Mouse (Mus musculus): ENCODE results near the gene Bace1. TPM values are rescaled to one million over a fixed set of nuclear protein-coding genes. Genes with fewer than 3 reads are reported as not detected.

Bace1 gene
- total RNA-seq, 2 experiments from 2014 or later = 94.6 to 96.2 TPM

GRCm38 (mm10) chr9:45869181-45869580, 30.8 kb downstream of the Bace1 start:
- intact Hi-C loops (cut with DNase I) = no loop called here
- no peak for DNase-seq (ENCODE audit: low spot score in 2 of 2)

- no peak for DNase-seq (ENCODE audit: low spot score in 2 of 2)
- intact Hi-C loops (cut with DNase I) = no loop called here
These were observed 31.9 kb downstream of the Bace1 start for GRCm38 (mm10) chr9:45870265-45870664.

GRCm38 (mm10) chr9:45877928-45878327, 39.5 kb downstream of the Bace1 start:
- no peak for DNase-seq (ENCODE audit: low spot score in 2 of 2)
- intact Hi-C loops (cut with DNase I) = no loop called here

GRCm38 (mm10) chr9:45893681-45894080, 55.3 kb downstream of the Bace1 start:
- intact Hi-C loops (cut with DNase I) = no loop called here
- no peak for DNase-seq (ENCODE audit: low spot score in 2 of 2)

- intact Hi-C loops (cut with DNase I) = loop anchor here (5.0 to 10.0 kb wide), 2 partner anchors 68 to 490 kb away; partner anchors contain the start of gene Bace1
- no peak for DNase-seq (ENCODE audit: low spot score in 2 of 2)
These were observed 66.8 kb downstream of the Bace1 start for GRCm38 (mm10) chr9:45905196-45905595.

- intact Hi-C loops (cut with DNase I) = loop anchor here (2.0 to 10.0 kb wide), 3 partner anchors 49 to 491 kb away; partner anchors contain the start of genes Bace1 and Sidt2
- peak in 1 of 2 experiments; percentile 16 for DNase-seq (ENCODE audit: low spot score in 2 of 2)
These were observed 67.4 kb downstream of the Bace1 start for GRCm38 (mm10) chr9:45905811-45906237.

- peak; percentile 90 to 92 for DNase-seq (ENCODE audit: low spot score in 2 of 2)
- intact Hi-C loops (cut with DNase I) = loop anchor here (2.0 to 10.0 kb wide), 3 partner anchors 48 to 492 kb away; partner anchors contain the start of genes Bace1 and Sidt2
These were observed 68.1 kb downstream of the Bace1 start, which contains the start of the genes Pcsk7 and Rnf214 for GRCm38 (mm10) chr9:45906355-45907077. Pcsk7 (plus strand) TSS chr9:45906497. Rnf214 (minus strand) TSS chr9:45906911.

- no peak for DNase-seq (ENCODE audit: low spot score in 2 of 2)
- intact Hi-C loops (cut with DNase I) = loop anchor here (2.0 to 10.0 kb wide), 3 partner anchors 48 to 492 kb away; partner anchors contain the start of genes Bace1 and Sidt2
These were observed 68.7 kb downstream of the Bace1 start for GRCm38 (mm10) chr9:45907078-45907428.

- no peak for DNase-seq (ENCODE audit: low spot score in 2 of 2)
- intact Hi-C loops (cut with DNase I) = no loop called here
These were observed 72.6 kb downstream of the Bace1 start for GRCm38 (mm10) chr9:45910995-45911394.

GRCm38 (mm10) chr9:45911673-45912072, 73.3 kb downstream of the Bace1 start:
- intact Hi-C loops (cut with DNase I) = no loop called here
- no peak for DNase-seq (ENCODE audit: low spot score in 2 of 2)

Other genes starting within 250 kb of the Bace1 start
- gene Cep164, start 9.9 kb upstream of the Bace1 start, total RNA-seq (2021) = 10 to 100 TPM; 10.5 to 10.9 TPM
- 10 to 100 TPM; 22.3 to 25.0 TPM for gene Pcsk7, start 67.9 kb downstream of the Bace1 start, total RNA-seq (2021)
- 10 to 100 TPM; 70.9 to 77.5 TPM for gene Rnf214, start 68.3 kb downstream of the Bace1 start, total RNA-seq (2021)
- gene Tagln, start 97.5 kb downstream of the Bace1 start, total RNA-seq (2021) = 10 to 100 TPM in 1 of 2 experiments, 1 to 10 TPM in 1; 9.3 to 12.7 TPM
- 10 to 100 TPM; 85.2 to 91.7 TPM for gene Sidt2, start 116.7 kb downstream of the Bace1 start, total RNA-seq (2021)
- 100 to 1,000 TPM; 203 to 206 TPM for gene Pafah1b2, start 174.1 kb downstream of the Bace1 start, total RNA-seq (2021)
- gene Sik3, start 174.2 kb downstream of the Bace1 start, total RNA-seq (2021) = 100 to 1,000 TPM; 114 to 121 TPM

All from left cerebral cortex, postnatal 25 days (tissue).